Mouse (Mus musculus) embryonic facial prominence, embryonic 11.5 days (tissue): ENCODE results near the gene Fbxl7. TPM values are rescaled to one million over a fixed set of nuclear protein-coding genes. Genes with fewer than 3 reads are reported as not detected.

Experiments used
- ATAC-seq: fragments of 200-750 bp; cut with Nextera tagmentation; replicated peaks from 2 replicates; pipeline ENCODE4 v1.8.0; 2017; ENCODE audit warnings: low read depth; ENCODE audit not compliant: insufficient number of reproducible peaks, low FRiP score, low TSS enrichment
- DNase-seq: peaks from one replicate; pipeline ENCODE4 v3.0.0-alpha.2; 2015; ENCODE audit warnings: low spot score
- H3K27ac ChIP-seq: fragments of 300-500 bp; sonication (generic); replicated peaks from 2 replicates; pipeline ENCODE4 v1.5.1; 2014; ENCODE audit warnings: mild to moderate bottlenecking, low read depth, low read length, control low read depth
- H3K27me3 ChIP-seq: fragments of 300-500 bp; sonication (generic); 2 replicates; pipeline ENCODE4 v1.6.1; 2014; ENCODE audit warnings: mild to moderate bottlenecking, low read length, moderate library complexity, mixed read lengths; ENCODE audit not compliant: control insufficient read depth, insufficient read depth
- H3K36me3 ChIP-seq: fragments of 300-500 bp; sonication (generic); replicated peaks from 2 replicates; pipeline ENCODE4 v1.6.1; 2014; ENCODE audit warnings: low read depth, mild to moderate bottlenecking, low read length, moderate library complexity, mixed read lengths; ENCODE audit not compliant: control insufficient read depth, insufficient read depth
- H3K4me1 ChIP-seq: fragments of 300-500 bp; sonication (generic); 2 replicates; pipeline ENCODE4 v1.6.1; 2014; ENCODE audit warnings: low read length, mixed read lengths; ENCODE audit not compliant: control insufficient read depth, insufficient read depth
- H3K4me2 ChIP-seq: fragments of 300-500 bp; sonication (generic); 2 replicates; pipeline ENCODE4 v1.6.1; 2014; ENCODE audit warnings: low read depth, mild to moderate bottlenecking, control low read depth, low read length, moderate library complexity
- H3K4me3 ChIP-seq: fragments of 300-500 bp; sonication (generic); 2 replicates; pipeline ENCODE4 v1.5.1; 2014; ENCODE audit warnings: low read depth, low read length, control low read depth
- H3K9ac ChIP-seq: fragments of 300-500 bp; sonication (generic); replicated peaks from 2 replicates; pipeline ENCODE4 v1.6.1; 2014; ENCODE audit warnings: mild to moderate bottlenecking, control low read depth, low read length
- H3K9me3 ChIP-seq: fragments of 300-500 bp; sonication (generic); replicated peaks from 2 replicates; pipeline ENCODE4 v1.6.1; 2016; ENCODE audit warnings: mild to moderate bottlenecking, low read length, inconsistent platforms, mixed read lengths; ENCODE audit not compliant: control insufficient read depth
- WGBS: fragments of 180-500 bp; shearing (Covaris S2); extraction: QIAGEN DNeasy Blood & Tissue Kit; methylation state at CpG from one replicate; pipeline ENCODE4 v1.1.7; 2014; 5-methylcytosine and 5-hydroxymethylcytosine counted together
- polyA plus RNA-seq: library from polyadenylated mRNA; unstranded; fragments of >200 nt; fragmentation: Nextera tagmentation; extraction: Ambion mirVana; gene quantifications from 2 replicates; pipeline ENCODE4 v1.2.1, GENCODE M21; 2014

Gene Fbxl7
- polyA plus RNA-seq, 1 experiment from 2014 or later = 16.0 TPM

DNA sequence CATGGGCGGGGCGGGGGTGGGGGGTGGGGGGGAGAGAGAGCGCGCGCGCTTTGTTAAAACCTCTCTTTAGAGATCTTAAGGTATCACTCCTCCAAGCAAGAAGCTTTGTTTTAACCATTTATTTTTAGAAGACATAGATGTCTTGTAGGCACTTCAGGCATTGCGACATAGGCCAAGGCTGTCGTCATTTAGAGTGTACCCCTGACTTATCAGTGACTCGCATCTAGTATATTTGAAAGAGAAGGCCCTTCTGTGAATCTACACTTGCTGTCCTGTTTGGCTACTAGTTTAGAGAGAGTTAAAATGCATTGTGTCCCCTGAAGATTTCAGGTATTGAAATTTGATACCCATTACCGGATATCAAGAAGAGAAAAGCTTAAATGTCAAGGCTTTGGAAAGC is 7.2 kb downstream of the Fbxl7 start:
- Histone ChIP-seq H3K9me3 (no peaks in the 10 kb centered on the region), H3K9ac (no peak overlapping the region), H3K4me1 (no peaks in the 10 kb centered on the region), H3K4me2 (no peak overlapping the region), H3K27ac (no peak overlapping the region), H3K36me3 (no peaks in the 10 kb centered on the region), H3K27me3 (no peaks in the 10 kb centered on the region), H3K4me3 (no peak overlapping the region)
- 68% methylated on average over 10 of the region's 10 CpGs for WGBS
- DNase-seq = no peak
- no peak for ATAC-seq

DNA sequence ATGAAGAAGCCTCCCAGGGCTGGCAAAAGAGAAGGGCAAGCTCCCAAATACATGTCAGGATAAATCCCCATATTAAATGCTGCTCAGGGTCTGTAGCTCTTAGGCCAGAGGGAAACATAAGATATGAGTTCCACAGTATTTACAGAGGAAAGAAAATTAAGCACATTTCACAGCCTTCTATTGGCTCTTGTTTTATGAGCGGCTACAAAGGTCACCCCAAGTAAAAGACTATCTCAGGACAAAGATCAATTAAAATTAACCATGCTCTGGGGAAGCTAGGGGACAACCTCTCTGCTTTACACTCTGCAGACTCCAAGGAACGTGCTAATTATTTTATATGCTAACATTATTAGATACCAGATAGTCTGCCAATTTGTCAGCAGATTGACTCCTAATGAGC is 9.4 kb downstream of the Fbxl7 start:
- H3K4me1 ChIP-seq = no peaks in the 10 kb centered on the region
- no peak overlapping the region for H3K4me2 ChIP-seq
- H3K9ac ChIP-seq = no peak overlapping the region
- H3K9me3 ChIP-seq = no peaks in the 10 kb centered on the region
- DNase-seq = no peak
- WGBS = 86% methylated on average over 2 of the region's 2 CpGs
- no peaks in the 10 kb centered on the region for H3K27me3 ChIP-seq
- H3K4me3 ChIP-seq = no peak overlapping the region
- ATAC-seq = no peak
- no peaks in the 10 kb centered on the region for H3K36me3 ChIP-seq
- no peak overlapping the region for H3K27ac ChIP-seq

DNA sequence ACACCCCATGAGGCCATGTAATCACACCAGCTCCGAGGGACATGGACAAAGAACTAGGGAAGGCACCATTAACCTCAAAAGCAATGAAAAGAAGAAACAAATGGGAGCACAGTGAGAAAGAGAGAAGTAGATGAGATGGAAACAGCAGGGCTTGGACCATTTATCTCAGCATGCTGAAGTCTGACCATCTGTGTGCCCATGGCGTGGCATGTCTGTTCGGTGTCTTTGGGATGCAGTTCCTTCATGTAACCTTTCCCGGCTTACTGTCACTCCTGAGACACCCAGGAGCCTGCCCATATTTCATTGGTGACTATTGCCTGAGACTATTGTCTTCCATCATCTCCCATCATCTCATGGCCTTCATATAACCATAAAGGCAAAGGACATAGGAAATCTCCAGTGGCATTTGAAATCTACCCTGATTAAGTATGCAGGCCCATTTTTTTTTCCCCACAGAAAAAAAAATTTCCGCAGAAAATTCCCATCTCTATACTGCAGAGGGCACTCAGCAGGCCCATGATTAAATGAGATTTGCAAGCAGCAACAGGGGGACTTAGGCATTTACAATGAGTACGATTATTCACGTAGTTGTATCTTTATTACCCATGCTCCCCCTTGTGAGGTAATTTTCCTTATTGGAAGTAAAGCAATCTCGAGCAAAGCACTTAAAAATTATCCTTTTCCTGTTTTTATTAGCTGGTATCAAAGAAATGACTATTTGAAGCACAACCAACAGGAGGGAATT is 15.0 kb downstream of the Fbxl7 start:
- no peak overlapping the region for H3K27ac ChIP-seq
- DNase-seq = no peak
- H3K27me3 ChIP-seq = no peaks in the 10 kb centered on the region
- no peak for ATAC-seq
- no peaks in the 10 kb centered on the region for H3K9me3 ChIP-seq
- H3K4me2 ChIP-seq = no peak overlapping the region
- H3K9ac ChIP-seq = no peak overlapping the region
- no peak overlapping the region for H3K4me3 ChIP-seq
- H3K36me3 ChIP-seq = no peaks in the 10 kb centered on the region
- H3K4me1 ChIP-seq = no peaks in the 10 kb centered on the region
- WGBS = 80% methylated on average over 8 of the region's 8 CpGs

DNA sequence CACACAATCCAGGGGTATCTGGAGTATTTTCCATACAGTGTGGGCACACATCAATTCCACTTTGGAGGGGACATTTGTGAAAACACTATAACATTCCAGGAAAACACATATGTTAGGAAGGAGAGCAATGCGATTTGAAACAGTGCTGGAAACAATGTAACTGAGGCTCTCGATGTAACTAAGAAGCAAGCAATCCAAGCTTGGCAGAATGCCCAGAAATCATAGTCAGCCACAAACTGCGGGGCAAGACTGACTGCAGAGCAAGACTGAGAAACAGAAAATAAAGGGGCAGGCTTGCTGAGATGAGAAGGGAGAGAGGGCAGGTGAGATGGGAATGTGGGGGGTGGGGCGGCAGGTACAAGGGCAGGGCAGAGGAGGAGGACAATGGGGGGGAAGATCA is 19.7 kb downstream of the Fbxl7 start:
- H3K27ac ChIP-seq = no peak overlapping the region
- H3K9ac ChIP-seq = no peak overlapping the region
- no peaks in the 10 kb centered on the region for H3K36me3 ChIP-seq
- peak; percentile 48; the same call in 1 of the 2 replicates for ATAC-seq
- no peak overlapping the region for H3K4me3 ChIP-seq
- no peaks in the 10 kb centered on the region for H3K9me3 ChIP-seq
- no peak overlapping the region for H3K4me2 ChIP-seq
- peak; percentile 77 for DNase-seq
- WGBS = 47% methylated on average over 4 of the region's 4 CpGs
- H3K27me3 ChIP-seq = no peaks in the 10 kb centered on the region
- H3K4me1 ChIP-seq = no peaks in the 10 kb centered on the region

DNA sequence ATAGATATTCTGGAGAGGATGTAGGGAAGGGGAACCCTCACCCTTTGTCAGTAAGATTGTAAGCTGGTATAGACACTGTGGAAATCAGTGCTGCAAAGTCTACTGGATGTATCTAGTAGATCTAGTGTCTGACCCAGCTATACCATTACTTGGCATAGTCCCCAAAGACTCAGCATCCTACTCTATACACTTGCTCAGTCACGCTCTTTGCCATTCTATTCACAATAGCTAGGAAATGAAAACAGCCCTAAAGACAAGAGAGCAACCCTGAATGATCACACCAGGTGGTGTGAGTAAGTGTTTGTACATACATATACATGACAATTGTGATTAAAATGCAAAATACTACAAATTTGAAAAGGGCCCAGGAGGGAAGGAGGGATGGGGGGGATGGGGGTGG is 23.1 kb downstream of the Fbxl7 start:
- Histone ChIP-seq H3K27me3 (no peaks in the 10 kb centered on the region), H3K9ac (no peak overlapping the region), H3K27ac (no peak overlapping the region), H3K36me3 (no peaks in the 10 kb centered on the region), H3K9me3 (no peaks in the 10 kb centered on the region), H3K4me1 (no peaks in the 10 kb centered on the region), H3K4me2 (no peak overlapping the region), H3K4me3 (no peak overlapping the region)
- WGBS = 88% methylated on average over 1 of the region's 1 CpGs
- ATAC-seq = no peak
- no peak for DNase-seq

DNA sequence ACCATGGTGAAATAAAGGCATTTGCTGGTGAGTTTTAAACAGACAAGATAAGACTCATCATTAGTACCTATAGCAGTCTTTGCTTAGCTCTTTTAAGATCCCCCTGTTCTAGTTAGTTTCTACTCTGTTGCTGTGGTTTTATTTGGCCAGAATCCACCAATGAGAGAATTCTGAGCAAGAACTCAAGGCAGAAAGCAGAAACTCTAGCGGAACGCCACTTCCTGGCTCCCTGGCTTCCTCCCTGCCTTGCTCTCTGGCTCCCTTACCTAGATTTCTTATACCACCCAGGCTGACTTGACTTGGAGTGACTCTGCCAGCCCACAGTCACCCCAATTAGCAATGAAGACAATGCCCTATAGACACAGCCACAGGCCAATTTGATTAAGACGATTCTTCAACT is 26.2 kb downstream of the Fbxl7 start:
- no peaks in the 10 kb centered on the region for H3K9me3 ChIP-seq
- no peaks in the 10 kb centered on the region for H3K4me1 ChIP-seq
- no peak for ATAC-seq
- H3K27me3 ChIP-seq = no peaks in the 10 kb centered on the region
- no peak overlapping the region for H3K9ac ChIP-seq
- H3K4me2 ChIP-seq = no peak overlapping the region
- DNase-seq = no peak
- no peaks in the 10 kb centered on the region for H3K36me3 ChIP-seq
- no peak overlapping the region for H3K27ac ChIP-seq
- WGBS = 77% methylated on average over 3 of the region's 3 CpGs
- H3K4me3 ChIP-seq = no peak overlapping the region

DNA sequence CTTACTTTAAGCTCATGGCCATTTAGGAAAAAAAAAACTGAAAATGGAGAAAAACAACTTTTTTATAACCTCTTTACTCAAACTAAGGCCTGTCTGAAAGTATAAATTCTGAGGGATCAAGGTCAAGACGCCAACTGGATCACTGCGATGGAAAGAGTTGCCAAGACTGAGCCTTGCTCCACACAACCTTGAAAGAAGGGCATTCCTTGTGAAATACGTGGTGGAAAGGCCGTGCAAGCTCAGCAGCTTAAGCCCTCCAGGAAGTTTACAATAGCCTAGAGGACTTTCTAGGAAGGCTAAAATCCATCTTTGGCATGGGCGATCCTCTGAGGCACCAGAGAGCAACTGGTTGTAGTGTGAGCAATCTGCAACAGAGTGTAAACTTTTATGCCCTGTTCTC is 27.9 kb downstream of the Fbxl7 start:
- H3K36me3 ChIP-seq = no peaks in the 10 kb centered on the region
- no peaks in the 10 kb centered on the region for H3K9me3 ChIP-seq
- no peak overlapping the region for H3K4me2 ChIP-seq
- H3K27me3 ChIP-seq = no peaks in the 10 kb centered on the region
- H3K4me1 ChIP-seq = no peaks in the 10 kb centered on the region
- WGBS = 79% methylated on average over 5 of the region's 5 CpGs
- H3K9ac ChIP-seq = no peak overlapping the region
- no peak overlapping the region for H3K27ac ChIP-seq
- DNase-seq (no peak), ATAC-seq (no peak)
- no peak overlapping the region for H3K4me3 ChIP-seq

DNA sequence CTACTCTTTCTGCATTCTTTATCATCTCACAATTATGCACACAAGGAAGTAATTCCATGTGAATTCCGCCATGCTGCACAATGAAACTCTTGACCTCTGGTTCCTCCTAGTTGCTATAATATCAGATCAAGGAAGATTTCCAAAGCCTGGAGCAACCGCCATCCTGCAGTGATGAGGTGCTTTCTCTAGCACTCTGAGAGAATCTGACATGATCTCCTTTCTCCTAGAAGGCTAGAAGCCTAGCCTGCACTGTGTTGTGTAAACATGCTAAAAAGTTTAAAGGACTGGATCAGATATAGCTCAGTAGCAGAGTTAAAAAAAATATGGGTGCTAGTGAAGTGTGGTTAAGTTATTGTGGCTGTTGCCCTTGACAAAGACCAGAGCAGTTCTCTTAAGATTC is 33.2 kb downstream of the Fbxl7 start:
- Histone ChIP-seq H3K27ac (no peak overlapping the region), H3K4me1 (no peaks in the 10 kb centered on the region), H3K36me3 (no peaks in the 10 kb centered on the region), H3K9me3 (no peaks in the 10 kb centered on the region), H3K4me3 (no peak overlapping the region), H3K9ac (no peak overlapping the region), H3K27me3 (no peaks in the 10 kb centered on the region), H3K4me2 (no peak overlapping the region)
- 71% methylated on average over 2 of the region's 2 CpGs for WGBS
- DNase-seq = no peak
- ATAC-seq = no peak
